Mouse (Mus musculus) MEL (cell line): ENCODE results near the gene Prkar2a.

Experiments used
- BHLHE40 ChIP-seq: IDR thresholded peaks from 2 replicates; pipeline ENCODE4 v1.6.1; 2012; ENCODE audit warnings: low read depth, mild to moderate bottlenecking, inconsistent platforms, low read length, improper control_type of control experiment, borderline replicate concordance
- CHD2 ChIP-seq: IDR thresholded peaks from 2 replicates; pipeline ENCODE4 v1.6.1; 2011; ENCODE audit warnings: low read length, improper control_type of control experiment
- ETS1 ChIP-seq: IDR thresholded peaks from 2 replicates; pipeline ENCODE4 v1.6.1; 2012; ENCODE audit warnings: low read depth, mild to moderate bottlenecking, inconsistent platforms, low read length, improper control_type of control experiment, moderate library complexity
- GATA1 ChIP-seq: IDR thresholded peaks from 2 replicates; pipeline ENCODE4 v1.6.1; 2011; ENCODE audit warnings: low read depth, low read length, improper control_type of control experiment
- MAX ChIP-seq: IDR thresholded peaks from 2 replicates; pipeline ENCODE4 v1.6.1; 2011; ENCODE audit warnings: low read length, improper control_type of control experiment
- MYB ChIP-seq: IDR thresholded peaks from 2 replicates; pipeline ENCODE4 v1.6.1; 2011; ENCODE audit warnings: mild to moderate bottlenecking, low read depth, low read length, improper control_type of control experiment
- POLR2A ChIP-seq, 2 experiments: IDR thresholded peaks; 2 replicates each; pipeline ENCODE4 v1.6.1; 2011 to 2012; ENCODE audit warnings: low read length in 2 of 2, mild to moderate bottlenecking in 2 of 2, control low read depth in 1 of 2, improper control_type of control experiment in 1 of 2, low read depth in 1 of 2, moderate library complexity in 1 of 2; ENCODE audit not compliant: control insufficient read depth in 1 of 2, insufficient read depth in 1 of 2, poor library complexity in 1 of 2
- POLR2AphosphoS5 ChIP-seq: IDR thresholded peaks from 2 replicates; pipeline ENCODE4 v1.6.1; 2012; ENCODE audit warnings: low read depth, borderline replicate concordance, mild to moderate bottlenecking, inconsistent platforms, low read length, moderate library complexity, mixed read lengths
- TCF12 ChIP-seq: IDR thresholded peaks from 2 replicates; pipeline ENCODE4 v1.6.1; 2014; ENCODE audit warnings: low read depth, mild to moderate bottlenecking, inconsistent platforms, low read length, improper control_type of control experiment, moderate library complexity
- USF2 ChIP-seq, 2 experiments: IDR thresholded peaks; 2 replicates each; pipeline ENCODE4 v1.6.1; 2011 to 2012; ENCODE audit warnings: improper control_type of control experiment in 2 of 2, low read length in 2 of 2, borderline replicate concordance in 1 of 2, inconsistent platforms in 1 of 2, low read depth in 1 of 2, mild to moderate bottlenecking in 1 of 2; ENCODE audit not compliant: insufficient read depth in 1 of 2

- TF ChIP-seq POLR2AphosphoS5 (no peak), POLR2A (IDR thresholded peaks at IDR 0.05; ENCODE audit: control insufficient read depth in 1 of 2, insufficient read depth in 1 of 2, low read depth in 1 of 2, low read length in 2 of 2, poor library complexity in 1 of 2) (no peak), BHLHE40 (no peak), MAX (no peak), USF2 (IDR thresholded peaks at IDR 0.05; ENCODE audit: borderline replicate concordance in 1 of 2, insufficient read depth in 1 of 2, low read depth in 1 of 2, low read length in 2 of 2) (no peak), CHD2 (no peak), MYB (no peak), ETS1 (no peak), TCF12 (no peak), GATA1 (no peak)
These were observed 103.6 kb downstream of the Prkar2a start for GRCm38 (mm10) chr9:108792730-108793129.
